Mouse (Mus musculus) embryo, embryonic 11 days (tissue): ENCODE results near the gene Arhgef10l.

Source experiments
- DNase-seq: peaks from one replicate; pipeline ENCODE4 v3.0.0-alpha.2; 2015

The Arhgef10l gene

DNA sequence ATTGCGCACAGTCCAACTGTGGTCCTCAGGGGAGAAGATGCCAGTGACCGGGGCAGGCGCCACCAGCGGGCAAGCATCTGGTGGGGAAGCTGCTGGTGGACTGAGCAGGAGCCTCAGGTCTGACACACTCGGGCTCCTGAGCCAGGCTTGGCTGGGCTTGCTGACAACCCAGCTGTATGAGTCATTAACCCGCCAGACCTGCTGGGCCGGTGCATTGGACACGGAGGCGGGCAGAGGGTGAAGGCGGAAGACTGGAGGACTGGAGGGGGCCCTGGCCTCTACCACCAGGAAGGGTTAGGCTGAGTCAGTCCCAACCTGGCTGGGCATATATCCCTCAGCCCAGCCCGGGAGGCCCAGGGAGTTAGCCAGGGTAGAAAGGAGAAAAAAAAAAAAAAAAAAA is at the start of gene Arhgef10l:
Gene Arhgef10l (minus strand): TSS at position 253 of the 400 bp plus-strand sequence.
- DNase-seq = no peak

DNA sequence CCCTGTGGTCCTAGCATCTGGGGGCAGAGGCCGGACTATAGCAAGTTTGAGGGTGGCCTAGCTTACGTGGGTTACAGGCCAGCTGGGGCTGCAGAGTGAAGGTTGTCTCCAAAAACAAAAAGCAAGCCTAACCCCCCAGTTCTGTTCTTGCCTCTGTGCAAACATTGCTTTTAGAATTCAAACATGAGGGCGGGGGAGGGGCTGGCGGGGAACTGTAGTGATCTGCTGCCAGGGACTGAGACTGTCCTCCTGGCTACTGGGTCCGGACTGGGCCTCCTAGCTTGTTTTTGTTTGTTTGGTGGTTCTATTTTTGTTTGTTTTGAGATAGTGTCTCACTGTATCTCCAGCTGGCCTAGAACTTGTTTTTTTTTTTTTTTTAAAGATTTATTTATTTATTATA is 48.8 kb upstream of the Arhgef10l start:
- DNase-seq = no peak

GRCm38 (mm10) chr4:140713480-140714365 is 47.9 kb upstream of the Arhgef10l start:
- DNase-seq = peak; percentile 83

DNA sequence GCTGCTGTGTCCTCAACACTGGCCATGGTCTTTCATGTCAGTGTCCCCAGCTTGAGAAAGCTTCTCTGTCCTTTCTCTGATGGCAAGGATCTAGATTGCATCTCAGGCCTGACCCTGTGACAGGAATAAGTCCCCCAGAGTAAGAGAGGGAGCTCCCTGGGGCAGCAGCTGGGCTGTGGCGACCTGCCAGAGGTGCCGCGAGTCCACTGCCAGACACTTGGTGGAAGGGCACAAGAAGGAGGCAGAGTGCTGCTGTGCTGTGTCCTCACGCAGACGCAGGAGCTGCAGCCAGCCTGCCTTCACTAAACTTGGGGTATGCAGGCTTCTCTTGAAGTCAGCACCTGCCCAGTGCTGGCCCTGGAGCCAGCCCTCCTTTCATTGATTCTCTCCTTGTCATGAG is 45.5 kb upstream of the Arhgef10l start:
- DNase-seq = no peak

DNA sequence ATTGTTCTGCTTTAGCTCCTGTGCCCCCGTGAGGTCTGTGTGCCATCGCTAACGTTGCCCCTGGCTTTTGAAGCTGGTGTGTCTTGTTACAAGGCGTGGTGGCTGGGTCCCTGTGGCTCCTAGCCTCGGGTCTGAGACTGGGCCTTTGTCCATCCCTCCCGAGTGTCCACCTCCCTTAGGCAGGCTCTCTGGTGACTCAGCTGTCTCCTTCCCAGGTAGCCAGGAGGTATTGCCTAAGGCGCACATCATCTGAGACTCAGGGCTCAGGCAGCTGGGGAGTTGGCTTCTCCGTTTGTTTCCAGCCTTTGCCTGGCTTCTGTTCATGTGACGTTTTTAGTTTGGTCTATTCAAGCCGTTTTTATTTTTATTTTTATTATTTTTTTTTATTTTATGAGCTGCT is 45.0 kb upstream of the Arhgef10l start:
- no peak for DNase-seq

GRCm38 (mm10) chr4:140709617-140710016 is 43.8 kb upstream of the Arhgef10l start:
- no peak for DNase-seq

- DNase-seq = no peak
These were observed 43.3 kb upstream of the Arhgef10l start for GRCm38 (mm10) chr4:140709111-140709510.

DNA sequence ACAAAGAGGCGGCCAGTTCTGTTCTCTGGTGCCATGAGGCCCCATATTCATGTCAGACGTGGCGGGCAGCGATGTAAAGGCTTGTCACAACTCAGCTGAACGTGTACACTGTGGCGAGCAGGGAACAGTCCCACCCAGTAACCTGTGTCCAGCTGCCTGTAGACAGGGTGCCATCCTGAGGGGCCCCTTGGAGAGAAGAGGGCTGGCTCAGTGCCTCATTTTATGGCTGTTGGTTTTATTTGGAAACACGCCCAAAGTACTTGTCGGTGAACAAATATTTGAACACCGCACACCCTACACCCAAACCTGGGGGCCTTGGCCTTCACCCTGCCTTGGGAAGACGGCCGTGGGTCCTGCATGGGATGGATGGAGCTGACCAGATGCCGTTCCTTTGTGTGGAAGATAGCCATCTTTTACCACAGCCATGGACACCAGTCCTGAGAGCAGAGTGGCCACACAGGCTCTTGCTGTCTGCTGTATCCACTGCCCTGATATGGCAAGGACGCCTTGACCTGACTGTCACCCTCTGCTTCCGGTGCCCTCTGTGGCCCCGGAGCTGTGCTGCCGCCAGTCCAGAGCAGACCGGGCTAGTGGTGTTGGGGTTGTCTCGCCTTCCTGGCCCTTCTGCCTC is 42.6 kb upstream of the Arhgef10l start:
- no peak for DNase-seq

DNA sequence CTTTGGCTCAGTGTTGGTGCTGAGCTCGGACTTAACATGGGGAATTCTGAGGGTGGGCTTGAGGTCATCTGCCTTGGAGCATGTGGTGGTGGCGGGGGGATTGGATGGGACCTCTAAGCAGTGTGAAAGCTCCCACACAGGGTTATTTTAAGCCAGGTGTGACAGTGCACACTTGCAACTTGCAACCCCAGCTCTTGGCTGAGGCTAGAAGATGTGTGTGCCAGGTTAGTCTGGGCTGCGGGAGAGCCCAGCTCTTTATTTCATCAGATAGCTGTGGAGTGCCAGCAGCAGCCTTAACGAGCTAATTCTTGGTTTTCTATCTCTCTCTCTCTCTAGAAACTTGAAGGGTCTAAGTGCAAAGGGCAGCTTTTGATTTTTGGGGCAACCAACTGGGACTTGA is 41.8 kb upstream of the Arhgef10l start:
- DNase-seq = no peak

DNA sequence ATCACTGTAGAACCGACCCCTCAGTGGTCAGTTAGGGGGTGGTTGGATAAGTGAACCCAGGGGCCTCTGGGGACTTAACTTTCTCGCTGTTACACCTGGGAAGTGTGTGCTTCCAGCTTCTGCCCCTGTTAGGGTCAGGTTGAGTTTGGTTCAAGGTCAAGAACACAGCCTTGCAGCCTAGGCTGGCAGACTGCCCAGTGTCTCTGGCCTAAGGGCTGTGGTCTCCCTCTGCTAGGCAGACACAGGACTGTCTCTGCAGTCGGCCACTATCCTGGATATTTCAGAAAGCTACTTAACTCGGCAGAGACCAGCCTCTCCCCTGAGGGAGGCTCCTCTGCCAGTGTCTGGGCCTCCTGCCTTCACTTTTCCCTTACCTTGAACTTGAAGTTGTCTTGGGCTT is 38.4 kb upstream of the Arhgef10l start:
- no peak for DNase-seq

DNA sequence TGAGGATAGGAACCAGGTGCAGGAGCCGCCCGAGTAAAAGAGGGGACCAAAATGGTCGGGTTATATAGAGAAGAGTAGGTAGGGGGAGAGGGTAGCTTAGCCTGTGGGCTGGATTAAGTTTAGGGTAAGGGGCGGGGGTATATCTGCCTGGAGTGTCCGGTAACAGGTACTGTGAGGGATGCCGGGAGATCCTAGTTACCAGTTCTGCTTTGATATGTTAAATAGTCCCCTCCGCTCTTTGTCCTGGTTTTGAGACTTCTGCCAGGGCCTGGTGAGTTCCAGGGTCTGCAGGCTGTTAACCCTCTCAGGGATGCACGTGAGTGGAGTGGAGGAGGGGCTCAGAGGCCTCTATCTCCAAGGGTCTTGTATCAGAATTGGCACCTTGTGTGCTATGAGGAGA is 37.8 kb upstream of the Arhgef10l start:
- DNase-seq = peak; percentile 64

GRCm38 (mm10) chr4:140702611-140703327 is 37.0 kb upstream of the Arhgef10l start:
- peak; percentile 95 for DNase-seq

DNA sequence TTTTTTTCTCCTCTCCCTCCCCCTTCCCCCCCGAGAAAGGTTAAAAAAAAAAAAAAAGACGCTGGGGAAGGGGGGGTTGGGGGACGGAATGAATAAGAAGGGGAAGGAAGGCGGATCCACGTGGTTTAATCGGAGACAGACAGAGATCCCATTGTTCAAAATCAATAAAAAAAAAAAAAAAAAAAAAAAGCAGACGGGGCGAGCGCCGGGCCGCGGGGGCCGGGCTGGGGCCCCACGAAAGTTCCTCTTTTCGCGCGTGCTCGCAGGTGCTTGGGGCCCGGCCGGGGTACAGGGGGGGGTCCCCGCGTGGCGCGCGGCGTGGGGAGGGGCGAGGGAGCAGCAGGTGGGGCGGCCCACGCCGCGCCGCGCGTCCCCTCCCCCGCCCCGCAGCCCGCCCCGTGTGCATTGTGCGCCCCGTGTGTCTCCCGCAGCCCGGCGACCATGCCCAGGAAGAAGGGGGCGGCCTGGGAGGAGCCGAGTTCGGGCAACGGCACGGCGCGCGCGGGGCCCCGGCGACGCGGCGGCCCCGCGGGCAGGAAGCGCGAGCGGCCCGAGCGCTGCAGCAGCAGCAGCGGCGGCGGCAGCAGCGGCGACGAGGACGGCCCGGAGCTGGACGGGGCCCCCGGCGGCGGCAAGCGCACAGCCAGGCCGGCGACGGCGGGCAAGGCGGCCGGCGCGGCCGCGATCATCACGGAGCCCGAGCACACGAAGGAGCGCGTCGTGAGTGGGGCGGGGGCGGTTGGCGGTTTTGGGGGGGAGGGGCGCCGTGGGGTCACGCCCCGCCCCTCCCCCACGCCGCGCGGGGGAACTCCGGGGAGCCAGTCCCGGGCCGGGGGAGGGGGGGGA is 36.1 kb upstream of the Arhgef10l start:
- DNase-seq = peak; percentile 70

DNA sequence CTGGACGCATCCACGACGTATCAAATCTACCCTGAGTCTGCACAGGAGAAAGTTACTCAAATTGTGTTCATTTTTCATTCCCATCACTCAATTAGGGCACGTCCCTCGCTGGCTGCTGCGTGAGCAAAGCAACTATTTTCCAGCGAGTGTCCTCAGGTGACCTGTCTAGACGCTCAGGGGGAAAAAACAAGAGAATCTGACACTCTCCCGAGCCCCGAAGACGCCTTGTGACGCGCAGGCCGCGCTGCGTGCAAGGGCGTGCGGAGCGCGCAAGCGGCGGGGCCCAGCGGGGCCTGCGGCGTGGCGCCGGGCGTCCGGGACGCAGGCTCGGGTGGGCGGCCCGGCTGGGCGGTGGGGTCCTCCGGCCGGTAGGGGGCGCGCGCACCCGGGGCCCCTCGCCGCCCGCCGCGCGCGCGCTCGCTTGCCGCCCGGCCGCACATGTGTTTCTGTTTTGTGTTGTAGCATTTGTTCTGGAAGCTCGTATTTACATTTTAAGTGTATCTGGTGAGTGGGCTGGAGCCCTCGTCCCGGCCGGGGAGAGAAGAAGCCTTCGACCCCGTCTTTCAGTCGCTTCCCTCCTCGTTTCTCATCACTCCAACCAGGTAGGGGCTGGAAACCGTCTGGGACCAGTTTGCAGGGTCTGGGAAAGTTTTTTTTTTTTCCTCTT is 35.4 kb upstream of the Arhgef10l start:
- DNase-seq = peak; percentile 91

GRCm38 (mm10) chr4:140700269-140701018 is 34.6 kb upstream of the Arhgef10l start, which contains the start of gene Rcc2:
TSS of gene Rcc2 (plus strand) at chr4:140700541.
- peak; percentile 39 for DNase-seq

DNA sequence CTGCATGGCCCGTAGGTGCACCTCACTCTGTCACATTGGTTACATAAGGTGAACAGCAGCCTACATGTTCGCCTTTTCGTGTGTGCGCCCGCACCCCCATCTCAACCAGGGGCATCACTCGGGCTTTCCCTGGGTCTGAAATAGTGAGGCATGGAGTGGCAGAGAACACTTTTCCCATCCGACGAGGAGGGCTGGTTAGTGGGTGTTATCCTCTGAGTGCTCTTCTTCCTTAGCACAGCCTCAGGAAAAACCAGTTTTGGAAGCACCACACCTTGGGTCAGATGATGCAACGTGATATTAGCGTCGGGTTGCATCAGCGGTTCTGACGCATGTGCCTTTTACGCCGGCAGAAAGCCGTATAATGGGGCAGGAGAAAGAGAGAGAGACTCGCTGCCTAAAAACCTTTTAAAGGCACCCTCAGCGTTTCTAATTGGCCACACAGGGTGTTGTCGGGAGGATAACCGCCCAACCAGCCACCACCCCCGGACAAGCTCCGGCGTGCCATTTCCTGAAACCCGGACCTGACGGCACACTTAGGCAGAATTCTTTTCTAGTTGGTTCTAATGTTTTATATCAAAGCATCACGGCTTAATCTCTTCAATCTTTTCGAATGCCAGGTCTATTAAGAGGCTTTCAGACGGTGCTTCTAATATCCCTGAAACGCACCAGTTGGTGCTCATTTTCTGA is 33.8 kb upstream of the Arhgef10l start:
- DNase-seq = peak; percentile 67

GRCm38 (mm10) chr4:140695675-140696585 is 30.1 kb upstream of the Arhgef10l start:
- no peak for DNase-seq

- no peak for DNase-seq
These were observed 29.3 kb upstream of the Arhgef10l start for GRCm38 (mm10) chr4:140695146-140695545.

GRCm38 (mm10) chr4:140694551-140695060 is 28.8 kb upstream of the Arhgef10l start:
- no peak for DNase-seq
